Mouse (Mus musculus) MEL (cell line): ENCODE results near the gene Rnd1.
A peak's percentile ranks its signal among the peaks of the same experiment; 100 is the strongest.

Source experiments
- CTCF ChIP-seq, 3 experiments: IDR thresholded peaks in 2 of 3; conservative IDR thresholded peaks in 1 of 3; 2 replicates each; pipeline ENCODE4 v1.5.1; 2011 to 2012; ENCODE audit warnings: low read length in 3 of 3, low read depth in 2 of 3, mild to moderate bottlenecking in 2 of 3, improper control_type of control experiment in 1 of 3, inconsistent platforms in 1 of 3, mixed read lengths in 1 of 3, moderate library complexity in 1 of 3; ENCODE audit not compliant: control insufficient read depth in 1 of 3, insufficient read depth in 1 of 3, poor library complexity in 1 of 3, severe bottlenecking in 1 of 3
- GATA1 ChIP-seq: IDR thresholded peaks from 2 replicates; pipeline ENCODE4 v1.6.1; 2011; ENCODE audit warnings: low read depth, low read length, improper control_type of control experiment
- MAFK ChIP-seq: IDR thresholded peaks from 2 replicates; pipeline ENCODE4 v1.6.1; 2011; ENCODE audit warnings: low read depth, mild to moderate bottlenecking, low read length, improper control_type of control experiment, borderline replicate concordance
- MYC ChIP-seq: IDR thresholded peaks from 2 replicates; pipeline ENCODE4 v1.6.1; 2011; ENCODE audit warnings: low read depth, mild to moderate bottlenecking, low read length, improper control_type of control experiment, moderate library complexity
- POLR2A ChIP-seq, 2 experiments: IDR thresholded peaks; 2 replicates each; pipeline ENCODE4 v1.6.1; 2011 to 2012; ENCODE audit warnings: low read length in 2 of 2, mild to moderate bottlenecking in 2 of 2, control low read depth in 1 of 2, improper control_type of control experiment in 1 of 2, low read depth in 1 of 2, moderate library complexity in 1 of 2; ENCODE audit not compliant: control insufficient read depth in 1 of 2, insufficient read depth in 1 of 2, poor library complexity in 1 of 2
- POLR2AphosphoS2 ChIP-seq: IDR thresholded peaks from 2 replicates; pipeline ENCODE4 v1.6.1; 2011; ENCODE audit warnings: low read length, improper control_type of control experiment
- RAD21 ChIP-seq: IDR thresholded peaks from 2 replicates; pipeline ENCODE4 v1.6.1; 2011; ENCODE audit warnings: mild to moderate bottlenecking, low read depth, low read length, improper control_type of control experiment
- SIN3A ChIP-seq: IDR thresholded peaks from 2 replicates; pipeline ENCODE4 v1.6.1; 2012; ENCODE audit warnings: low read length, improper control_type of control experiment, inconsistent platforms
- ZNF384 ChIP-seq: IDR thresholded peaks from 2 replicates; pipeline ENCODE4 v1.6.1; 2012; ENCODE audit warnings: low read depth, mild to moderate bottlenecking, inconsistent platforms, low read length, improper control_type of control experiment

- peak; percentile 92 to 97; a peak in 3 of 4 replicates for TF ChIP-seq POLR2A (IDR thresholded peaks at IDR 0.05; ENCODE audit: control insufficient read depth in 1 of 2, insufficient read depth in 1 of 2, low read depth in 1 of 2, low read length in 2 of 2, poor library complexity in 1 of 2)
- peak; percentile 86 for TF ChIP-seq ZNF384
- TF ChIP-seq MAFK: no peak
- TF ChIP-seq GATA1: 0 out of 2 replicates have a peak, but pooled peaks have one; percentile 18
- TF ChIP-seq SIN3A: peak; percentile 94
- no peak for TF ChIP-seq RAD21
- peak; percentile 86 for TF ChIP-seq MYC
- peak; percentile 92 for TF ChIP-seq POLR2AphosphoS2
- TF ChIP-seq CTCF (IDR thresholded peaks at IDR 0.05 in 2 of 3, conservative IDR thresholded peaks at IDR 0.05 in 1 of 3; ENCODE audit: control insufficient read depth in 1 of 3, insufficient read depth in 1 of 3, low read depth in 2 of 3, low read length in 3 of 3, poor library complexity in 1 of 3, severe bottlenecking in 1 of 3): no peak
Observed at GRCm38 (mm10) chr15:98662567-98663545, 14.4 kb downstream of the Rnd1 start, which contains the start of gene Ddx23.
